ENCODE assay signal across 14 mouse cellular contexts in genomic region chr6:54118395-54118794, GRCm38 (mm10).
"Had no signal": no experiment of that assay in that cellular context is flagged by ENCODE, and none has a peak within 500 bp of the region (broad histone marks: within the 10 kb centered on the region; RNA-seq: fewer than 3 reads in every experiment).

No protein-coding gene starts in this region.

- H3K36me3 ChIP-seq: kidney, embryonic 15.5 days; liver, embryonic 13.5 days; stomach, embryonic 15.5 days had no signal

- H3K27me3 ChIP-seq: kidney, embryonic 15.5 days; liver, embryonic 13.5 days; stomach, embryonic 15.5 days had no signal

- H3K4me2 ChIP-seq: kidney, embryonic 15.5 days; liver, embryonic 13.5 days; midbrain, embryonic 11.5 days; stomach, embryonic 15.5 days had no signal

- H3K27ac ChIP-seq: kidney, embryonic 15.5 days; left cerebral cortex, adult 2 months; liver, embryonic 13.5 days had no signal

- DNase-seq: kidney, postnatal 10 days; kidney, postnatal 36 days; layer of hippocampus, postnatal 36 days; liver, embryonic 13.5 days; lung, adult 2 months; lung, postnatal 14 days; lung, postnatal 4 days; midbrain, embryonic 14.5 days; spleen, adult 18-20 months; thymus, postnatal 25 days had no signal

- H3K9ac ChIP-seq: kidney, embryonic 15.5 days; liver, embryonic 13.5 days; stomach, embryonic 15.5 days had no signal

- H3K9me3 ChIP-seq: kidney, embryonic 15.5 days; liver, embryonic 13.5 days; stomach, embryonic 15.5 days had no signal

- H3K4me3 ChIP-seq: kidney, embryonic 15.5 days; left cerebral cortex, adult 2 months; liver, embryonic 13.5 days; stomach, embryonic 15.5 days had no signal
